Mouse (Mus musculus) heart, adult 8-10 months (tissue): ENCODE measurements at regions not wholly inside any gene's neighbourhood (a gene's known extent, or its start where the extent isn't known, plus 50 kb on each side); places are given as distances from the start of the nearest gene placed in this dataset.
"Not testable (repeated sequence)": the region's sequence is repeated elsewhere in the genome, so short reads cannot be mapped to it uniquely, and the experiment has no call there.

ENCODE experiments used
- DNase-seq: peaks from one replicate; pipeline ENCODE4 v3.0.0; 2022; ENCODE audit warnings: low spot score

DNA sequence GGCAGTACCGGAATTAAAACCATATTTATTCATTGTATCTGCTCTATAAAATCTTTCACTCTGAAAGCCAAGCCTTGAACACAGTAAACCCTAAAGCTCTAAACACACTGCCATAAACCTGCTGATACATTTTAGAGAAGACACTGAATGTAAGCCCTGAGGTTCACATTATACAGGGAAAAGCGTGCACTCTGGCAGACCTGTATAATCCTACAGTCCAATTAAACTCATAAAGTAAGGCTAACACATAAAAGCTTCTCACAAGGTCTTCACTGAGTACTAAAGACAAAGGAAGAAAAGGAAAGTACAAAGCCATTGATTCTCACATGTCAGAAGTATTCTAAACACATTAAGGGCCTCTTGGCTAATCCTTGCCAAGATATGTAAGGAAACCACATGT, 302.8 kb downstream of the Cylc2 start:
- DNase-seq, result no peak

- DNase-seq, result no peak
These were observed 303.3 kb downstream of the Cylc2 start for GRCm38 (mm10) chr4:51519750-51520149.

GRCm38 (mm10) chr4:51545419-51545818, 328.9 kb downstream of the Cylc2 start:
- no peak for DNase-seq

DNA sequence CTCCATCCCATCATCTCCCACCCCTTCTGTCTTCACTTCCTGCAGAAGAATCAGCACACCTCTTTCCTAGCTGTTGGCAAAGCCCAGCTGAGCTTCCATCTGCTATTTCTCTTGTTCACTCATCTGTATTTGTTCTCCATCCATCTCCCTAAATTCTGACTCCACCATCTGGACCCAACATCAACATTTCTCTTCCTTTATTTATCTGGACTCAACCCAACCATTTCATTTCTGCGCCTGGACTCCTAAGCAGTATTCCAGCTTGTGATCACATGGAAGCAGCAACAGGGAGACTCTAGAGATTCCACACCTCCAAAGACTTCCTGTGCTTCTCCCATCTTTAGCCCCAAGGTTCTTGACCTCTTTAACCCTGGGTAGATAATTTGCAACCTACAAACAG, 343.2 kb downstream of the Cylc2 start:
- no peak for DNase-seq

- DNase-seq, result no peak
These were observed 343.6 kb downstream of the Cylc2 start for GRCm38 (mm10) chr4:51560100-51560499.

- no peak for DNase-seq
These were observed 345.9 kb downstream of the Cylc2 start for GRCm38 (mm10) chr4:51562379-51562778.

DNA sequence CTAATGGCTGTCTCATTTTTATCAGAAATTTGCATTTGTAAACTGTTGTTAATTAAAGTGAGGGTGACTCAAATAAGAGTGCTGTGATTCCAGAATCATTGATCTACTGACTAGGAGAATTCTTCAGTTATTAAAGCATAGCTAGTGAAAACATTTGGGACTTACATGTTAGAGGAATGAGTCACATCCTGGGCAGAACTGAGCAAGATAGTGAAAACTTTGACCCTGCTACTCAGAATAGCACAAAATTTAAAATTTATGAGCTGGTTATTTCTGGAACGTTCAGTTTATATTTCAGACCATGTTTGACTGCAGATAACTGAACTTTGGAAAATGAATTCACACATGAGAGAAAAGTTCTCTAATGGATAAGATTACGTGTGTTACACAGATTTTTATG, 360.0 kb downstream of the Cylc2 start:
- DNase-seq, result no peak

GRCm38 (mm10) chr4:51594044-51594443, 377.6 kb downstream of the Cylc2 start:
- no peak for DNase-seq

GRCm38 (mm10) chr4:51597850-51598249, 381.4 kb downstream of the Cylc2 start:
- no peak for DNase-seq

- no peak for DNase-seq
These were observed 383.7 kb downstream of the Cylc2 start for GRCm38 (mm10) chr4:51599984-51600747.

DNA sequence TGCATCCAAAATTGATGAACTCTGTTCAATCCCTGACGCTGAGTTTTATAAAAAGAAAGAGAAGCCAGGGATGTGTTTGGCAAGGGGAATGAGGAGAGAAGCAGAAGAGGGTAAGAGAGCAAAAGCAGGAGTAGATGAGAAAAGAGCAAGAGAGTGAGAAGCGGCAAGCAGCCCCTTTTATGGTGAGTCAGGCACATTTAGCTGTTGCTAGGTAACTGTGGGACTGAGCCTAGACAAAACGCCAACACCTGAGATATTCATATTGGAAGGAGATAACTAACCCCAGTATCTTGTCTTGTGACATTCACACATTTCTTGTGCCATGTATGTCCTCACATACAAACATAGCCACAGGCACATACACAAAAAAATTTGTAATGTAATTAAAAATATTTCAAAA, 410.8 kb downstream of the Cylc2 start:
- no peak for DNase-seq

DNA sequence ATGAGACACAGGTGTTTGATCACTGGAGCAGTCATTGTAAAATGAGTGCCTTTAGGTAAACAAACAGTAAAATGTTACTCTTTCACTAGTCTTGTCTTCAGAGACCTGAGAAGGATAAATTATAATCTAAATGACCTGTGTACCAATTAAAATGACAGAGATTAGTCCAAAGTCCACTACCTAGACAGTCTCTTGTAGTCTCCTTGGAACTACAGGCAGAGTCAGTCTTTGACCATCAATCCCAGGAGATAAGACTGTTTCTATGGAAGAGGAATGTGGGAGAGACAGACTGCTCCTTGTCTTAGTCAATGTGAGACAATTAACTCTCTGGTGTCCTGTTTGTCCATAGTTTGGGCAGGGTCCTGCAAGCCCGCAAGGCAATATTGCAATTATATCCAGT, 417.0 kb downstream of the Cylc2 start:
- no peak for DNase-seq

GRCm38 (mm10) chr4:51657325-51657724, 440.8 kb downstream of the Cylc2 start:
- no peak for DNase-seq

DNA sequence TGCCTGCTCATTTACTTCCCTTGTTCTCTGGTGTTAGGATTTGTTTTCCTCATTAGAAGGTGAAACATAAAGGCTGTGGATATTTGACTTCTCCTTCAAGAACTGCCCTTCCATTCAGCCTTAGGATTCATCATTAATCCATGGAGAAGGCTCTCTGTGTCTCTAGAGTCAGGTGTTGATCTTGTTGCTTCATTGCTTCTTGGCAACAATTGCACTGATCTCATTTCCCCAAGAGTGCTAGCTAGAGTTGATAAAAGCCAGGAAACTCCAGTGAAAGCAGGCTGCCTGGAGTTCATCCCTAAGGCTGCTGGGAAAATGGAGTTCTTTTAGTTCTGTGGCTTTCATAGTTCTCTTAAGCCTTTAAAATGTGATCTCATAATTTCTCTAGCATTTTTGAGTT, 441.8 kb downstream of the Cylc2 start:
- DNase-seq, result peak; percentile 9

- DNase-seq, result no peak
These were observed 455.0 kb downstream of the Cylc2 start for GRCm38 (mm10) chr4:51671516-51671915.

- no peak for DNase-seq
These were observed 457.9 kb downstream of the Cylc2 start for GRCm38 (mm10) chr4:51674406-51674805.

GRCm38 (mm10) chr4:51679097-51679496, 462.6 kb downstream of the Cylc2 start:
- no peak for DNase-seq

- DNase-seq, result not testable (repeated sequence)
These were observed 466.9 kb downstream of the Cylc2 start for GRCm38 (mm10) chr4:51683345-51683744.

GRCm38 (mm10) chr4:51686651-51687050, 470.2 kb downstream of the Cylc2 start:
- no peak for DNase-seq
